Mouse (Mus musculus) hindbrain, embryonic 16.5 days (tissue): ENCODE measurements around the gene Tk1. TPM values are rescaled to one million over a fixed set of nuclear protein-coding genes. Genes with fewer than 3 reads are reported as not detected.
"Not testable (repeated sequence)": the region's sequence is repeated elsewhere in the genome, so short reads cannot be mapped to it uniquely, and the experiment has no call there.

Source experiments
- ATAC-seq: fragments of 200-750 bp; cut with Nextera tagmentation; 2 replicates; pipeline ENCODE4 v1.8.0; 2017; ENCODE audit warnings: moderate TSS enrichment, moderate library complexity
- H3K27ac ChIP-seq: fragments of 300-500 bp; sonication (generic); 2 replicates; pipeline ENCODE4 v1.5.1; 2014; ENCODE audit warnings: low read depth, mild to moderate bottlenecking, control low read depth, low read length, moderate library complexity
- H3K27me3 ChIP-seq: fragments of 300-500 bp; sonication (generic); replicated peaks from 2 replicates; pipeline ENCODE4 v1.6.1; 2014; ENCODE audit warnings: low read length; ENCODE audit not compliant: control insufficient read depth, insufficient read depth
- H3K36me3 ChIP-seq: fragments of 300-500 bp; sonication (generic); 2 replicates; pipeline ENCODE4 v1.6.1; 2014; ENCODE audit warnings: mild to moderate bottlenecking, low read length, moderate library complexity, mixed read lengths; ENCODE audit not compliant: control insufficient read depth, insufficient read depth
- H3K4me1 ChIP-seq: fragments of 300-500 bp; sonication (generic); 2 replicates; pipeline ENCODE4 v1.6.1; 2014; ENCODE audit warnings: low read depth, low read length; ENCODE audit not compliant: control insufficient read depth, insufficient read depth
- H3K4me2 ChIP-seq: fragments of 300-500 bp; sonication (generic); 2 replicates; pipeline ENCODE4 v1.6.1; 2014; ENCODE audit warnings: mild to moderate bottlenecking, low read length, control low read depth, moderate library complexity
- H3K4me3 ChIP-seq: fragments of 300-500 bp; sonication (generic); 2 replicates; pipeline ENCODE4 v1.5.1; 2014; ENCODE audit warnings: mild to moderate bottlenecking, low read length, control low read depth, moderate library complexity
- H3K9ac ChIP-seq: fragments of 300-500 bp; sonication (generic); 2 replicates; pipeline ENCODE4 v1.6.1; 2014; ENCODE audit warnings: low read depth, mild to moderate bottlenecking, control low read depth, low read length, moderate library complexity
- H3K9me3 ChIP-seq: fragments of 300-500 bp; sonication (generic); 2 replicates; pipeline ENCODE4 v1.6.1; 2014; ENCODE audit warnings: mild to moderate bottlenecking, low read length, moderate library complexity; ENCODE audit not compliant: control insufficient read depth
- WGBS: fragments of 180-500 bp; shearing (Covaris S2); extraction: QIAGEN DNeasy Blood & Tissue Kit; methylation state at CpG from one replicate; pipeline ENCODE4 v1.1.7; 2014; 5-methylcytosine and 5-hydroxymethylcytosine counted together
- polyA plus RNA-seq: library from polyadenylated mRNA; unstranded; fragments of >200 nt; fragmentation: Nextera tagmentation; extraction: Ambion mirVana; gene quantifications from 2 replicates; pipeline ENCODE4 v1.2.1, GENCODE M21; 2015

Gene Tk1
- polyA plus RNA-seq, 1 experiment from 2014 or later, result 19.6 TPM

DNA sequence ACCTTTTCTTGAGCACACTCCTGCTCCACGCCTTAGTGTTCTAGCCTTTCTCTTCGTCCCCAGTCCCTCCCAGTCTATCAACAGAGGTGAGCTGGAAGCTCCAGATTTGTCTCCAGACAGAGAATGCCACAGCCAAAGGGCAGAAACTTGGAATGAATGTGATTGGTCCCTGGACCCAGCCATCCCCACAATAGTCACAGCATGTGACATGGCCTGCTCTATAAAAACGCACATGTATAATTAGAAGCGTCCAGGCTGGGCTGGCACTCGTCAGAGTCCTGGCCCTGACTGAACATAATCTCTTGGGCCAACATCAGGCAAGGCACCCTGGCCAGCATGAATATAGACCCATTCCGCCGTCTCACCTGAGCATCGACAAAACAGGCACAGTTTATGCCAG lies 6.8 kb downstream of the Tk1 start:
- no peaks in the 10 kb centered on the region for H3K9me3 ChIP-seq
- no peaks in the 10 kb centered on the region for H3K36me3 ChIP-seq
- no peak; the same call in 1 of the 2 replicates for ATAC-seq
- no peaks in the 10 kb centered on the region for H3K27me3 ChIP-seq
- 48% methylated on average over 8 of the region's 8 CpGs for WGBS
- H3K4me3 ChIP-seq, result no peak overlapping the region
- H3K4me1 ChIP-seq, result peaks cover 2% of the 10 kb centered on the region
- no peak overlapping the region for H3K9ac ChIP-seq
- H3K4me2 ChIP-seq, result no peak overlapping the region
- no peak overlapping the region for H3K27ac ChIP-seq

DNA sequence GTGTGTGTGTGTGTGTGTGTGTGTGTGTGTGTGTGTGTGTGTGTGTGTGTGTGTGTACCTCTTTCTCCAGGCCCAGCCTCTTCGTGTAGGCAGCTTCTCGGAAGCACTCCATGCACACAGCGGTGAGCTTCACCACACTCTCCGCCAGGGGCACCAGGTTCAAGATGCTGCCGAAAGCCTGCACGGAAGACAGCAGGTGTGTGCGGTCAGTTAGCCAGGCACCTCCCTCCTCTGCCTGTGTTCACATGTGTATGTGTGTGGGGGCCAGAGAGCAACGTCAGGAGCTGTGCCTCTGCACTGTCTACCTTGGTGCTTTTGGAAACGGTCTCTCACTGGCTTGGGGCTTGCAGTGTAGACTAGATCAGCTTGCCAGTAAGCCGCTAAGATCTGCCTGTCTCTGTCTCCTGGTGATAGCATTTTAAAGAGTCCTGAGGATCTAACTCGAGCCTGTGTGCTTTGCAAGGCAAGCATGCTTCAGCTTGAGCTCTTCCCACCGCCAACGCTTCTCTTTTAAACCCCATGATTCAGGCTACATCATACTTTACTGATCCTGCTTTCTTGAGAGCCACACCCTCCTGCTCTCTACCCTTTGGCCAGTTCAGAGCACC lies 9.4 kb downstream of the Tk1 start:
- Histone ChIP-seq H3K4me2 (no peak overlapping the region), H3K4me1 (no peaks in the 10 kb centered on the region), H3K4me3 (no peak overlapping the region), H3K27me3 (no peaks in the 10 kb centered on the region), H3K36me3 (no peaks in the 10 kb centered on the region), H3K9ac (no peak overlapping the region), H3K9me3 (no peaks in the 10 kb centered on the region), H3K27ac (no peak overlapping the region)
- ATAC-seq, result no peak
- WGBS, result 89% methylated on average over 10 of the region's 13 CpGs

- H3K9ac ChIP-seq, H3K27ac ChIP-seq, H3K4me2 ChIP-seq, H3K9me3 ChIP-seq, ATAC-seq, H3K36me3 ChIP-seq, H3K4me1 ChIP-seq, H3K27me3 ChIP-seq, H3K4me3 ChIP-seq: not testable (repeated sequence)
- 86% methylated on average over 9 of the region's 9 CpGs for WGBS
Observed at GRCm38 (mm10) chr11:117815850-117816249, 10.0 kb downstream of the Tk1 start.

- Histone ChIP-seq H3K36me3 (no peaks in the 10 kb centered on the region), H3K27me3 (peaks cover 5% of the 10 kb centered on the region), H3K27ac (no peak overlapping the region), H3K9me3 (no peaks in the 10 kb centered on the region), H3K9ac (no peak overlapping the region), H3K4me2 (no peak overlapping the region), H3K4me3 (no peak overlapping the region), H3K4me1 (peaks cover 10% of the 10 kb centered on the region)
- WGBS, result 98% methylated on average over 6 of the region's 6 CpGs
- ATAC-seq, result no peak
Observed at GRCm38 (mm10) chr11:117814704-117815366, 11.1 kb downstream of the Tk1 start.

DNA sequence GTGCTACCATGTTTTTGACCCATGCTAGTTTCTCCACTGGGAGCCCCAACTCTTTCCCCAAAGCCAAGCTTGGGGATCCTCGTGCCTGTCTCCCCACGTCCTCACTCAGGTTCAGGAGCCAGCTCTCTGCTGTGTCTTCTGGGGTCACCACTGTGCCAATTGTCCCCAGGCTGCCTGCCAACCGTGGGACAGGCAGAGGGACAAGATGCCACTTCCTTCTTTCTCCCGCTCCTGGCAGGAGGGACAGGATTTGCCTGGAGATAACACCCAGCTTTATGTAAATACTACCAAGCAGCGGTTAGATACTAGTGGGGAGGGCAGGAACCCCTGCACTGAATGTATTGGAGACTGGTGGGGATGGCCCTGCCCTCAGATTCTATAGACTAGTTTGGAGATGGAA lies 12.0 kb downstream of the Tk1 start:
- Histone ChIP-seq H3K27me3 (peaks cover 13% of the 10 kb centered on the region), H3K36me3 (no peaks in the 10 kb centered on the region), H3K9me3 (no peaks in the 10 kb centered on the region), H3K27ac (no peak overlapping the region), H3K4me1 (peaks cover 12% of the 10 kb centered on the region), H3K4me3 (no peak overlapping the region), H3K4me2 (no peak overlapping the region), H3K9ac (no peak overlapping the region)
- WGBS, result 73% methylated on average over 5 of the region's 5 CpGs
- ATAC-seq, result no peak

DNA sequence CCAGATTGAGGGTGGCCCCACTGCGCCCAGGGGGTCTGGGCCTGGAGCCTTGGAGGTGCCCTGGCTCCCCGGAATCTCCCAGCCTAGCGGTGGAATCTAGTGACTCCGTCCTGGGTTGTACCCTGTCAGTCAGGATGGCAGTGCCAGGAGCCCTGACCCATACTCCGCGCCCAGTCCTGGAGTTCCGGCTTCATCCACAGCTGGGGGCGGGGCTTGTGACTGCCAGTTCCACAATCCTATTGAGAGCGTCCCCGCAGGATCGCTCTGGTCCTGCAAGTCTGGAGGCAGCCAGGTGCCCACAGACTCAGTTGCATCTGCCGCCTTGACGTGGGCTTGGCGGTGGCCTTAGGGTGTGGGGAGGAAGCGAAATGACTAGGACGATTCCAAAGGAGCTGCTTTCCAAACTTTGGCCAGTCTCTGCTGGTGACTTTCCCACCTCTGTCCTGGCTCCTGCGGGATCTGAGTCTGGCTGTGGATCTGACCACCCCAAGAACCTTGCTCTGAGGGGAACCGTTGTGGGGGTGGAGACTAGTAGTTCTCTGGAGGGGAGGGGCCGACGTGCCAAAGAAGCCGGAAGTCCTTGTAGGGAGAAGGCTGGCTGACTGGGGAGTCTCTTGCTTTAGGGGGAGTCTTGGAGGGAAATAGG lies 15.4 kb downstream of the Tk1 start:
- ATAC-seq, result peak; percentile 88
- H3K36me3 ChIP-seq, result no peaks in the 10 kb centered on the region
- peaks cover 16% of the 10 kb centered on the region for H3K27me3 ChIP-seq
- H3K4me3 ChIP-seq, result peak overlapping the region; percentile 69
- H3K4me1 ChIP-seq, result peaks cover 12% of the 10 kb centered on the region
- H3K27ac ChIP-seq, result no peak overlapping the region
- WGBS, result under 1% methylated on average over 21 of the region's 21 CpGs
- peak overlapping the region; percentile 99 for H3K4me2 ChIP-seq
- H3K9me3 ChIP-seq, result no peaks in the 10 kb centered on the region
- H3K9ac ChIP-seq, result peak overlapping the region; percentile 77

DNA sequence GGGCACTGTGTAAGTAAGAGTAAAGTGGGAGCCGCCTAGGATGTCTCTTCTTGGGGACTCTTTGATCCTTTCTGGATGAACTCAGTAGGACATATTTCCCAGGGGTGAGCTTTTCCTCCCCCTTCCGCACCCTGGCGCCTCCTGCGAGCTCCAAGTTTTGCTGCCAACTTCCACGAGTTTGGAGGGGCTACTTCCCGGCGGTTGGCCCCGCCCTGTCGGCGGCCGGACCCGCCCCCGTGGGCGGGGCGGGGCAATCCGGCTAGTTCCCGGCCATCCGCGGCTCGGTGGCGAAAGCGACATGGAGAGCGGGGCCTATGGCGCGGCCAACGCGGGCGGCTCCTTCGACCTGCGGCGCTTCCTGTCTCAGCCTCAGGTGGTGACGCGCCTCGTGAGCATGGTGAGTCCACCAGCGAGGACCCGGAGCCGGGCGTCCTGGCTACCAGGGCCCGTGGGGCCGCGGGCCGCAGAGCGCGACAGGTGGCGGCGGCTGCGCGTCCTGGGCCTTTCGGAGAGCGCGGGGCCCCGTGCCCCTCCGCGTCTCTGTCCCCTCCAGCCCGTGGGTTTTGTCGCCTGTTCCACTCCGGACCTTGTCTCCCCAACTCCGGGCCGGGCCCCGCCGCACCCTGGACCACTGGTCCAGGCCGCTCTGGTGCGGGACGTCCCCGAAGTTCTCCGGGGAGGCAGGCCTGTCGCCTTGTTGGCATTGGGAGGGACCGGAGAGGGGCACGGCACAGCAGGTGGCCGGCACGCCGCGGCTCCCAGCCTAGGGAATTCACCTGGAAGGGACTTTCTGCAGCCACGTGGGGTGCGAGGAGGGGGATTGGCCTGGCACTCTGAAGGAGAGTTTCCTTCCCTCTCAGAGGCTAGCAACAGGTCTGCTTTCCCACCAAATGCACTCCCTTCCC lies 16.2 kb downstream of the Tk1 start, which contains the start of the genes Gm20708 and Syngr2:
TSS of gene Gm20708 (plus strand) at position 262 of the 905 bp plus-strand sequence.
TSS of gene Syngr2 (plus strand) at position 262 of the 905 bp plus-strand sequence.
- Histone ChIP-seq H3K4me1 (peaks cover 12% of the 10 kb centered on the region), H3K4me2 (peak within 1 kb of the TSS; percentile 99), H3K27me3 (peaks cover 16% of the 10 kb centered on the region), H3K27ac (peak within 1 kb of the TSS; percentile 29; the same call in 1 of the 2 replicates), H3K9ac (peak within 1 kb of the TSS; percentile 77), H3K9me3 (no peaks in the 10 kb centered on the region), H3K36me3 (no peaks in the 10 kb centered on the region), H3K4me3 (peak within 1 kb of the TSS; percentile 69)
- ATAC-seq, result peak; percentile 71; the same call in 1 of the 2 replicates
- under 1% methylated on average over 53 of the region's 75 CpGs for WGBS

DNA sequence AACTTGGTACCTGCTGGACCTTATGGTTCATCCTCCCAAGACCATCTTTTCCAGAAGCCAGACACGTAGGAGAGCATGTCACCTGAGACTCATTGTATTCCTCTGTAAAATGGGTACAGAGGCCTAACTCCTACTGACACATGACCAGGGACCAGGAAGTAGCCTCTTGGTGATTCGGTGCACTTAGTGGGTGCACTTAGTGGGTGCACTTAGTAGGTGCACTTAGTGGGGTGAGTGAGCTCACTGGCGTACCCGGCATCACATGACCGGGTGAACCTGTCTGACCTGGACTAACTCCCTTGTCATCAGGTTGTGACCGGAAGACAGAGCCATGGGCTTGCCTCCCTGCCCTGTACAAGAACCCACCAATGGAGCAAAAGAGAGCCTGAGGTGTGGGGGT lies 19.1 kb downstream of the Tk1 start:
- Histone ChIP-seq H3K27me3 (peaks cover 16% of the 10 kb centered on the region), H3K27ac (no peak overlapping the region), H3K4me2 (no peak overlapping the region), H3K36me3 (no peaks in the 10 kb centered on the region), H3K9ac (no peak overlapping the region), H3K4me3 (no peak overlapping the region), H3K4me1 (peaks cover 12% of the 10 kb centered on the region), H3K9me3 (no peaks in the 10 kb centered on the region)
- WGBS, result 89% methylated on average over 6 of the region's 6 CpGs
- no peak for ATAC-seq
